Mouse (Mus musculus): Measurements from ENCODE around the gene Hoxa6.

GRCm38 (mm10) chr6:52180213-52180710, 28.3 kb downstream of the Hoxa6 start:
- TF ChIP-seq EP300 (optimal IDR thresholded peaks at IDR 0.05) = no peak
- no peak for TF ChIP-seq CTCF (IDR thresholded peaks at IDR 0.05; ENCODE audit: low read depth)
